Mouse (Mus musculus): ENCODE results near the gene Pbld1.

DNA sequence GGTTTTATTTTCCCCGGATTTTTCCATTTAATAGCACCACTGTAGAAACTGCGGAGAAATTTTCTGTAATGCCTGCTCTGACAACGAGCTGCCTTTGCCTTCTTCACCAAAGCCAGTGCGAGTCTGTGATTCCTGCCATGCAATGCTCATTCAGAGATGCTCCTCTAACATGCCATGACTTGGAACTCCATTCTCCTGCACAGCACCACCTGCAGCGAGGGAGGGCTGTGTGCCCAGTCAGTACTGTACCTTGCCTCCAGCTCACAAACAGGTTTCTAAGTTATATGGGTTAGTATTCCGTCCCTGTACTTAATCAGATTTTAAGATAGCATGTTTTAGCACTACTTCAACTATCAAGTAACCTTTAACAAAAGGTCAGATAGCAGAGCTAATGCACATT is 48.4 kb upstream of the Pbld1 start:
- no peak for TF ChIP-seq CTCF (IDR thresholded peaks at IDR 0.05; ENCODE audit: low read depth)
- no peak for TF ChIP-seq EP300 (IDR thresholded peaks at IDR 0.05; ENCODE audit: low read depth)

Data from heart, postnatal 0 days (tissue).